Mouse (Mus musculus): ENCODE measurements around the gene Spef1.
A peak's percentile ranks its signal among the peaks of the same experiment; 100 is the strongest.
"Not testable (repeated sequence)": the region's sequence is repeated elsewhere in the genome, so short reads cannot be mapped to it uniquely, and the experiment has no call there.

Gene Spef1

GRCm38 (mm10) chr2:131186771-131187601 is at the start of gene Spef1, which contains the start of gene Cdc25b:
Gene Spef1 (minus strand): TSS chr2:131187282.
Gene Cdc25b (plus strand): TSS chr2:131186949.
- DNase-seq (ENCODE audit: low read depth), result peak; percentile 91

DNA sequence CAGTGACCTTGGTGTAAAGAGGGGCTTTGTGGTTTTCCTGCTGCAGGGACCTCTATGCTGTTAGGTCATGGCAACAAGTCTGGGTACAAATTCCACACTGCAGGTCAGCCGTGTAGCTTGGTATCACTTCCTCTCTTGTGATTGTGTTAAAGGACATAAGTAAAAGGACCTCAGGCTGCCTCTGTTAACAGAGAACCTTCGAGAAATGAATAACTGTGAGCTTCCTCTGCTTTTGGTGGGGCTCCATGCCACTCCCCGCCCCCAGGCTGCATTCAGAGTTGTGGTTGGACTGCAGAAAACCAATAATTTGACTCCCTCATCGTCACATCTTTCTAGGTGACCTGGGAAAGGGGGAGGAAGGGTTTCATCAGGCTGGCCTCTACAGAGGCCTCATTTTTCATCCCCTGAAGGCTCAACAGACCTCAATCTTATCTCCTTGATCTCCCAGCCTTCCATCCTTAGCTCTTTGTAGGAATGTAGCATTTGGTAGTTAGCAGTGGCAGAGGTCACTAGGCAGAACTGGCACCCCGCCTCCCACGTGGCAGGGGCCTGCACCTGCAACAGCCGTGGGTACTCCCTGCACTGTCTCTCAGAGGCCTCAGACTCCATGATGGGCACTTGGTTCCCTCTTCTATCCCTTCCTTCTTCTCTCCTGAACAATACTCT is 48.0 kb upstream of the Spef1 start:
- peak; percentile 85 for DNase-seq (ENCODE audit: low read depth)

DNA sequence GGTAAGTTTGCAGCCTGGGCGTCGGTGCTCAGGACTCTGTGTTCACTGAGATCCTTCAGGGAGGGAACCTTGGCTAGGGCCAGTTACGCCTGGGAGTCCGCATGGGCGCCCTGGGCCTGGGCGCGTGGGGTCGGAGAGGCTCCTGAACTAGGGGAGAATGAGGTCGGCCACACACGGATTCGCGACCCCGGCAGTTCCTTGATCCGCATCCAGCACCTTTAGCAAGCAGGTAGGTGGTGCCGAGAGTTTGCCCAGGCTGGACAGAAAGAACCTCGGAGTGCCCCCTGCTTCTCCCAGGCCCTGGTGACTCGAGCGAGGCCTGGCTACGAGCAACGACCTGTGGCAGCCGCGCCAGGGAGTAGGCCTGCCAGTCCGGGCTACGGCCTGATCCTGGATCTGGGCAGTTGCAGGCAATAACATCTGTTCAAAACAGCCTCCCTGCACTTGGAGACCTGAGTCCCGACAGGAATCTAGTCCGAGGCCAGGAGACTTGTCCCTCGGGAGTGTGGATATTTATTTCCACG is 47.1 kb upstream of the Spef1 start:
- DNase-seq (ENCODE audit: low read depth), result no peak

DNA sequence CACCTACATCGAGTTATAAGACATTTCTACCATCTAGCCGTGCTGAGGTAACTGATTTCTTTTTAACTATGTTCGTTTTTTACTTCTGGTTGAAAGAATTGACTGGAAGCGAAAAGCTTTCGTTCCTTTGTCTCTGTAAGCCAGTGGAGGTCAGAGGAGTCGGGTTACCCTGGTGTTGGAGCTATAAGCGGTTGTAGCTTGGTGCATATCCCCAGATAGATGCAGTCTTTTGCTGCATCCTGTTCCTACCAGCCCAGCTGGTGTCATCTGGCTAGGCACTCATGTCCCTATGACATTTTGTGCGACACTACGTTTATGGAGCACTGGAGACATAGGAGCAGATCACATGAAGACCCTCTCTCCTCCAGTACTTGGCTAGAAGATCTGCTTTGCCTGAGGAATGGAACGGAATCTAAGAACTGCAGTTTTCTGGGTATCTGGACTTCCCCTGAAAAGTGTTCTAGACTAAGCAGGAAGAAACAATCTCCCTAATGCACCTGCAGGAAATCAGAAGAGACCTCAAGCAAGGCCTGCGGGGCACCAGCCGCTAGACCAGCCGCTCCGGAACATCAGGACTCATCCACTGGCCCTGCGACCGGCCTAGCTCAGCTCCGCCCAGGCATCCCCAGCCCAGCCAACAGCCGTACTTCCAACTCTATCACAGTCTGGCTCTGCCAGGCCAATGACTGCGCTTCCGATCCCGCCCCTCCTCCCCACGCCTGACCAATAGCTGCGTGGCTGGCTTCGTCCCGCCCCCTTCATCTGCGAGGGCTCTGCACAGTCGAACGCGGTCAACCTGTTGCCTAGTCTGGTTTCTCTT is 46.4 kb upstream of the Spef1 start, which contains the start of gene Mavs:
Gene Mavs (plus strand): TSS at position 757 of the 820 bp plus-strand sequence.
- peak; percentile 97 for DNase-seq (ENCODE audit: low read depth)

GRCm38 (mm10) chr2:131232558-131232957 is 45.5 kb upstream of the Spef1 start:
- peak; percentile 80 for DNase-seq (ENCODE audit: low read depth)

DNA sequence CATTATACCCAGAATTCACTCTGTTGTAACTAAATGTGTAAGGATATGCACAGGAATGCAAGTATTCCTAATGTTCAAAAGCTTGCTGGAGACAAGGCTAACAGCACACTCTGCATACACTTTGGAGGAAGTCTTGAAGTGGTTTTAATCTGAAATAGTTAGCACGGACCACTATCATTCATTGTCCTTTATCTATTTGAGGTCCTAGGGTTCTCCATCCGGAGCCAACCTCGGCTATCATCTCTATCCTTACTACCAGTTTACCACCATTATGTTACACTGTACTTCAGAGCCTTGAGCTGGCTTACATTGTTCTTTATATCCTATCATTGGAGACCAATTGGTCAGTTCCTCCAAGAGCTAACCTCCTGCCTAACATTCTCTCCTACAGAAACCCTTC is 40.2 kb upstream of the Spef1 start:
- DNase-seq (ENCODE audit: low read depth), result no peak

GRCm38 (mm10) chr2:131226669-131227068 is 39.6 kb upstream of the Spef1 start:
- DNase-seq (ENCODE audit: low read depth), result not testable (repeated sequence)

DNA sequence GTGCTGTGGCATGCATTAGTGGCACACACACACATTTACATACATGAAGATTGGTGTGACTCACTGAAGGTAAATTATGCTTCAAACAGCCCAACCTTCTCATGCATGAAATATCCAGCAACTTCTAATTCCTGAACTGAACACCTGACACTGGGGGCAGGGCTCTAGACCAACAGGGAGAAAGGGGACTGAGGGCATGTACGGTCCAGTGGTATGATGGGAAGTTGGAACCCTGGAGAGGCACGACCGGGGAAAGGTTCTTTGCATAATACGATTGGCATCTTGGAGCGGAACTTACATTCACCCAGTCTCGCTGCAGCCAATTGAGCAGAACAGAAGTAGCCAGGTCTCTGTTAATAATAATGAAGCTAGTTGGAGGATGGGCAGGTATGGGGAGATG is 38.1 kb upstream of the Spef1 start:
- DNase-seq (ENCODE audit: low read depth), result no peak

DNA sequence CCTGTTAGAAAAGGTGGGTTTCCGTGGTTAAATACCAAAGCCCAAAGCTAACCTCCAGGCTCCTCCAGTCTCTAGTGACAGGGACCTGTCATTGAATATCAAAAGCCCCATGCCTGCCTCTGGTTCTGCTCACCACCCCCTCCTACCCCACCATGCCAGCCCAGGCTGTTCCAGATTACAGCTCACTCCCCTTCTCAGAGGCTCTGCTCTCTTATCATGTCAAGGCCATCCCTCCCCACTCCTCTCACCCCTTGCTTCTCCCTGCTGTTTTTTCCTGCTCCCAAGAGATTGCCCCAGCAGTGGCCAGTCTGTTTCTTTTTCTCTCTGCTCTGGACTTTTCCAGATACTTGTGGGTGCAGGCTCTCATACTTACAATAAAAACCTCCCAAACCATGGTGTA is 36.5 kb upstream of the Spef1 start:
- no peak for DNase-seq (ENCODE audit: low read depth)

DNA sequence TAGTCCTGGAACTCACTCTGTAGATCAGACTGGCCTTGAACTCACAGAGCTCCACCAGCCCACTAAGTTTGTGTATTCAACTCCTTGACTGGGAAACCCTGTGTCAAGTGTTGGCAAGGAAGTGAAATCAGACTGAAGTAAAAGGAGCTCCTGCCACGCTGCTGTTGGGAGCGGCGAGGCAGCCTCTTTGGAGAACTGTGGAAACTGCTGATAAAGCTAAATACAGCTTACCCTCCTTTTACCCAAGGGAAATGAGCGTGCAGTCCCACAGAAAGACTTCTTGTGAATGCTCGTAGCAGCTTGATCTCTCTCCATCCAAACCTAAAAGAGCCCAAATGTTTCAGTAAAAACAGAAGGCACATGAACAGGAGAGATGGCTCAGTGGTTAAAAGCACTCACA is 35.5 kb upstream of the Spef1 start:
- DNase-seq (ENCODE audit: low read depth), result no peak

GRCm38 (mm10) chr2:131221853-131222515 is 34.9 kb upstream of the Spef1 start:
- no peak for DNase-seq (ENCODE audit: low read depth)

DNA sequence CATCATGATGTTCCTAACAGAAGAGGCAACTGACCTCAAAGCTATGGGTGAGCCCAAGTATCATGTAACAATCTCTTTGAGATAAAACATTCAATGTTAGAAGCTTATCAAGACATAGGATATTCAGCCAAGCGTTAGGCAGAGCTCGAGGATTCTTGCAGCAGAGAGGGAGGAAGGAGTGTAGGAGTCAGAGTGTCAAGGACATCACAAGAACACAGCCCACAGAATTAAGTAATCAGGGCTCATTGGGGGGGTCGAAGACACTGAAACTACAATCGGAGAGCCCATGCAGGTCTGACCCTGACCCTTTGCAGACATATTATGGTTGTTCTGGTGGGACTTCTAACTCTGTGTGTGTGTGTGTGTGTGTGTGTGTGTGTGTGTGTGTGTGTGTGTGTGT is 32.9 kb upstream of the Spef1 start:
- DNase-seq (ENCODE audit: low read depth), result peak; percentile 20

GRCm38 (mm10) chr2:131215941-131216858 is 29.1 kb upstream of the Spef1 start:
- DNase-seq (ENCODE audit: low read depth), result no peak

GRCm38 (mm10) chr2:131213773-131214172 is 26.7 kb upstream of the Spef1 start:
- no peak for DNase-seq (ENCODE audit: low read depth)

- no peak for DNase-seq (ENCODE audit: low read depth)
Measured at GRCm38 (mm10) chr2:131211026-131211615, 24.0 kb upstream of the Spef1 start.

- peak; percentile 98 for DNase-seq (ENCODE audit: low read depth)
Measured at GRCm38 (mm10) chr2:131209969-131210792, 23.1 kb upstream of the Spef1 start.

- no peak for DNase-seq (ENCODE audit: low read depth)
Measured at GRCm38 (mm10) chr2:131209125-131209795, 22.2 kb upstream of the Spef1 start.

GRCm38 (mm10) chr2:131208356-131208755 is 21.3 kb upstream of the Spef1 start:
- no peak for DNase-seq (ENCODE audit: low read depth)

GRCm38 (mm10) chr2:131206778-131207177 is 19.7 kb upstream of the Spef1 start, which contains the start of gene Ap5s1:
Gene Ap5s1 (plus strand): TSS chr2:131207078.
- peak; percentile 19 for DNase-seq (ENCODE audit: low read depth)
